Mouse (Mus musculus) CH12.LX (cell line): ENCODE measurements around the gene Cds1. TPM values are rescaled to one million over a fixed set of nuclear protein-coding genes. Genes with fewer than 3 reads are reported as not detected.

Source experiments
- DNase-seq: peaks from one replicate; pipeline ENCODE4 v3.0.0-alpha.2; 2013; ENCODE audit errors: extremely low read depth
- H3K27ac ChIP-seq: 2 replicates; pipeline ENCODE4 v1.5.1; 2012; ENCODE audit warnings: low read depth, mild to moderate bottlenecking, control low read depth, moderate library complexity; ENCODE audit not compliant: insufficient read depth
- H3K27me3 ChIP-seq: replicated peaks from 2 replicates; pipeline ENCODE3; 2012; ENCODE audit warnings: inconsistent platforms
- H3K36me3 ChIP-seq, 2 experiments: replicated peaks in 1 of 2; 2 replicates each; pipeline versions ENCODE3 to v1.6.1; 2012; ENCODE audit warnings: inconsistent platforms in 1 of 2, low read length in 1 of 2, mild to moderate bottlenecking in 1 of 2, mixed read lengths in 1 of 2, moderate library complexity in 1 of 2; ENCODE audit not compliant: control insufficient read depth in 1 of 2, insufficient read depth in 1 of 2
- H3K4me1 ChIP-seq, 2 experiments: 2 replicates each; pipeline ENCODE4 v1.6.1; 2012; ENCODE audit warnings: inconsistent platforms in 1 of 2, moderate library complexity in 1 of 2; ENCODE audit not compliant: insufficient read depth in 2 of 2, control insufficient read depth in 1 of 2
- H3K4me2 ChIP-seq: 2 replicates; pipeline ENCODE4 v1.6.1; 2012; ENCODE audit warnings: low read depth, mild to moderate bottlenecking, control low read depth; ENCODE audit not compliant: poor library complexity, insufficient read depth, severe bottlenecking
- H3K4me3 ChIP-seq, 3 experiments: fragments of 150-350 bp in 1 of 3; sonication (generic) in 1 of 3; replicated peaks in 1 of 3; 2 replicates each; pipeline versions ENCODE3 to v1.5.1; 2011 to 2012; ENCODE audit warnings: low read depth in 2 of 3, low read length in 2 of 3, mild to moderate bottlenecking in 2 of 3, moderate library complexity in 2 of 3, control low read depth in 1 of 3, improper control_type of control experiment in 1 of 3, inconsistent platforms in 1 of 3, mixed read lengths in 1 of 3; ENCODE audit not compliant: poor library complexity in 1 of 3
- H3K79me2 ChIP-seq: replicated peaks from 2 replicates; pipeline ENCODE4 v1.6.1; 2012; ENCODE audit warnings: mild to moderate bottlenecking, moderate library complexity; ENCODE audit not compliant: control insufficient read depth, poor library complexity, insufficient read depth, severe bottlenecking; ENCODE audit errors: extremely low read depth
- H3K9ac ChIP-seq: 2 replicates; pipeline ENCODE4 v1.6.1; 2012; ENCODE audit warnings: low read depth, mild to moderate bottlenecking, control low read depth, moderate library complexity; ENCODE audit not compliant: insufficient read depth
- H3K9me3 ChIP-seq: replicated peaks from 2 replicates; pipeline ENCODE3; 2012; ENCODE audit warnings: low read length, inconsistent platforms, mixed read lengths
- BHLHE40 ChIP-seq: IDR thresholded peaks from 2 replicates; pipeline ENCODE4 v1.6.1; 2011; ENCODE audit warnings: mild to moderate bottlenecking, low read depth, low read length, improper control_type of control experiment
- CHD1 ChIP-seq: IDR thresholded peaks from 2 replicates; pipeline ENCODE4 v1.6.1; 2012; ENCODE audit warnings: low read depth, low read length, improper control_type of control experiment, inconsistent platforms
- E2F4 ChIP-seq: IDR thresholded peaks from 2 replicates; pipeline ENCODE4 v1.6.1; 2011; ENCODE audit warnings: low read depth, low read length, improper control_type of control experiment; ENCODE audit not compliant: insufficient replicate concordance
- ELF1 ChIP-seq: IDR thresholded peaks from 2 replicates; pipeline ENCODE4 v1.6.1; 2014; ENCODE audit warnings: low read depth, mild to moderate bottlenecking, inconsistent platforms, low read length, improper control_type of control experiment
- ETS1 ChIP-seq: conservative IDR thresholded peaks from 2 replicates; pipeline ENCODE4 v1.6.1; 2012; ENCODE audit warnings: low read depth, mild to moderate bottlenecking, inconsistent platforms, low read length, improper control_type of control experiment, moderate library complexity
- HCFC1 ChIP-seq: IDR thresholded peaks from 2 replicates; pipeline ENCODE4 v1.6.1; 2012; ENCODE audit warnings: low read depth, mild to moderate bottlenecking, inconsistent platforms, low read length, improper control_type of control experiment
- IRF4 ChIP-seq: IDR thresholded peaks from 2 replicates; pipeline ENCODE4 v1.6.1; 2014; ENCODE audit warnings: low read depth, mild to moderate bottlenecking, inconsistent platforms, low read length, improper control_type of control experiment
- JUN ChIP-seq: IDR thresholded peaks from 2 replicates; pipeline ENCODE4 v1.6.1; 2011; ENCODE audit warnings: low read depth, mild to moderate bottlenecking, low read length, improper control_type of control experiment, moderate library complexity; ENCODE audit not compliant: insufficient read depth
- KAT2A ChIP-seq: IDR thresholded peaks from 2 replicates; pipeline ENCODE4 v1.6.1; 2012; ENCODE audit warnings: low read length, improper control_type of control experiment, inconsistent platforms; ENCODE audit not compliant: insufficient replicate concordance
- MAFK ChIP-seq: IDR thresholded peaks from 2 replicates; pipeline ENCODE4 v1.6.1; 2011; ENCODE audit warnings: low read length, improper control_type of control experiment; ENCODE audit not compliant: insufficient replicate concordance
- MAZ ChIP-seq: IDR thresholded peaks from 2 replicates; pipeline ENCODE4 v1.6.1; 2012; ENCODE audit warnings: low read depth, mild to moderate bottlenecking, inconsistent platforms, low read length, improper control_type of control experiment, moderate library complexity
- MEF2A ChIP-seq: IDR thresholded peaks from 2 replicates; pipeline ENCODE4 v1.6.1; 2014; ENCODE audit warnings: low read depth, mild to moderate bottlenecking, inconsistent platforms, low read length, improper control_type of control experiment, borderline replicate concordance
- NRF1 ChIP-seq: IDR thresholded peaks from 2 replicates; pipeline ENCODE4 v1.6.1; 2014; ENCODE audit warnings: low read depth, mild to moderate bottlenecking, inconsistent platforms, low read length, improper control_type of control experiment, moderate library complexity
- PAX5 ChIP-seq: IDR thresholded peaks from 2 replicates; pipeline ENCODE4 v1.6.1; 2012; ENCODE audit warnings: low read length, inconsistent platforms, mixed read lengths
- POLR2AphosphoS2 ChIP-seq: IDR thresholded peaks from 2 replicates; pipeline ENCODE4 v1.6.1; 2011; ENCODE audit warnings: low read depth, low read length, improper control_type of control experiment
- RAD21 ChIP-seq: IDR thresholded peaks from 2 replicates; pipeline ENCODE4 v1.6.1; 2011; ENCODE audit warnings: low read depth, mild to moderate bottlenecking, low read length, improper control_type of control experiment, moderate library complexity
- SIN3A ChIP-seq: IDR thresholded peaks from 2 replicates; pipeline ENCODE4 v1.6.1; 2012; ENCODE audit warnings: low read length, improper control_type of control experiment, inconsistent platforms
- SMC3 ChIP-seq: IDR thresholded peaks from 2 replicates; pipeline ENCODE4 v1.6.1; 2011; ENCODE audit warnings: low read depth, low read length, improper control_type of control experiment
- TBP ChIP-seq: conservative IDR thresholded peaks from 2 replicates; pipeline ENCODE4 v1.6.1; 2011; ENCODE audit warnings: low read depth, low read length, improper control_type of control experiment
- UBTF ChIP-seq: IDR thresholded peaks from 2 replicates; pipeline ENCODE4 v1.6.1; 2012; ENCODE audit warnings: low read depth, mild to moderate bottlenecking, inconsistent platforms, low read length, improper control_type of control experiment, moderate library complexity
- USF2 ChIP-seq: conservative IDR thresholded peaks from 2 replicates; pipeline ENCODE4 v1.6.1; 2011; ENCODE audit warnings: low read depth, low read length, improper control_type of control experiment
- ZC3H11A ChIP-seq: IDR thresholded peaks from 2 replicates; pipeline ENCODE4 v1.6.1; 2012; ENCODE audit warnings: low read depth, mild to moderate bottlenecking, inconsistent platforms, low read length, improper control_type of control experiment
- ZKSCAN1 ChIP-seq: IDR thresholded peaks from 2 replicates; pipeline ENCODE4 v1.6.1; 2012; ENCODE audit warnings: low read depth, inconsistent platforms, low read length, improper control_type of control experiment, borderline replicate concordance
- ZNF384 ChIP-seq: IDR thresholded peaks from 2 replicates; pipeline ENCODE4 v1.6.1; 2012; ENCODE audit warnings: low read depth, low read length, improper control_type of control experiment, inconsistent platforms
- dilution Hi-C: fragments of 300-500 bp; cut with MboI; formaldehyde crosslinking; loops from 2 replicates; pipeline ENCODE4 v1.14.3; 2020; ENCODE audit warnings: low sequenced_read_pairs; ENCODE audit not compliant: extremely low pct_unique_long_range_greater_than_20kb, extremely low pct_ligation_motif_present
- in situ Hi-C: fragments of 300-500 bp; cut with MboI; formaldehyde crosslinking; loops from 3 replicates; pipeline ENCODE4 v1.14.3; 2019; ENCODE audit warnings: low sequenced_read_pairs, low pct_ligation_motif_present, low pct_unique_long_range_greater_than_20kb, mixed read lengths
- polyA plus RNA-seq: library from polyadenylated mRNA; unstranded; fragments of >175 nt; gene quantifications from 2 replicates; pipeline ENCODE4 v1.2.1, GENCODE M21; 2012; ENCODE audit warnings: low read depth; ENCODE audit not compliant: insufficient read length
- total RNA-seq, 2 experiments: library from RNA; depleted of rRNA; stranded (reverse); fragments of 300-350 nt in 1 of 2; fragments of >200 nt in 1 of 2; gene quantifications; 2 replicates each; pipeline ENCODE4 v1.2.3; 2012 to 2014

The Cds1 gene
- total and polyA plus RNA-seq, 3 experiments: not detected

- no peak for DNase-seq
- no peaks in the 10 kb centered on the region for H3K27me3 ChIP-seq
- no peaks in the 10 kb centered on the region for H3K79me2 ChIP-seq
- in situ Hi-C loops: no loop called here
- no peak overlapping the region for H3K4me2 ChIP-seq
- no peak for TF ChIP-seq SIN3A
- TF ChIP-seq BHLHE40: no peak
- TF ChIP-seq USF2: no peak
- TF ChIP-seq UBTF: no peak
- no peak for TF ChIP-seq NRF1
- no peak for TF ChIP-seq CHD1
- TF ChIP-seq RAD21: no peak
- no peak for TF ChIP-seq TBP
- no peak for TF ChIP-seq JUN
- no peak for TF ChIP-seq E2F4
- no peak for TF ChIP-seq KAT2A
- TF ChIP-seq ZNF384: no peak
- no peak for TF ChIP-seq ELF1
- no peak for TF ChIP-seq IRF4
- TF ChIP-seq HCFC1: no peak
- no peak for TF ChIP-seq MEF2A
- TF ChIP-seq, all 38 proteins: peak for 0
- H3K27ac ChIP-seq: no peak overlapping the region
- H3K4me1 ChIP-seq: no peaks in the 10 kb centered on the region
- H3K36me3 ChIP-seq: no peaks in the 10 kb centered on the region
- dilution Hi-C loops: no loop called here
- no peak overlapping the region for H3K4me3 ChIP-seq
- peaks cover 76% of the 10 kb centered on the region for H3K9me3 ChIP-seq
- H3K9ac ChIP-seq: no peak overlapping the region
Observed at GRCm38 (mm10) chr5:101726371-101726770, 38.6 kb upstream of the Cds1 start.

GRCm38 (mm10) chr5:101728304-101728905 is 36.5 kb upstream of the Cds1 start:
- no peak overlapping the region for H3K9ac ChIP-seq
- dilution Hi-C loops (no loop called here), in situ Hi-C loops (no loop called here)
- no peaks in the 10 kb centered on the region for H3K79me2 ChIP-seq
- H3K4me2 ChIP-seq: no peak overlapping the region
- no peaks in the 10 kb centered on the region for H3K4me1 ChIP-seq
- TF ChIP-seq ETS1 (no peak), ZNF384 (no peak), IRF4 (no peak), ZC3H11A (no peak), TBP (no peak), SMC3 (no peak), ZKSCAN1 (no peak), MAZ (no peak), MAFK (no peak), POLR2AphosphoS2 (no peak), PAX5 (no peak)
- no peak for DNase-seq
- no peak overlapping the region for H3K27ac ChIP-seq
- peaks cover 78% of the 10 kb centered on the region for H3K9me3 ChIP-seq
- no peak overlapping the region for H3K4me3 ChIP-seq
- no peaks in the 10 kb centered on the region for H3K27me3 ChIP-seq
- no peaks in the 10 kb centered on the region for H3K36me3 ChIP-seq
